Mouse (Mus musculus): ENCODE data around the gene Cc2d1b. TPM values are rescaled to one million over a fixed set of nuclear protein-coding genes. Genes with fewer than 3 reads are reported as not detected.

Gene Cc2d1b
- polyA plus RNA-seq (2012; rRNA removed) (53.4 and 56.2 TPM in 2 replicates), polyA plus RNA-seq (2014; fragmentation: Nextera tagmentation; extraction: Ambion mirVana) (28.9 and 32.4 TPM in 2 replicates)

DNA sequence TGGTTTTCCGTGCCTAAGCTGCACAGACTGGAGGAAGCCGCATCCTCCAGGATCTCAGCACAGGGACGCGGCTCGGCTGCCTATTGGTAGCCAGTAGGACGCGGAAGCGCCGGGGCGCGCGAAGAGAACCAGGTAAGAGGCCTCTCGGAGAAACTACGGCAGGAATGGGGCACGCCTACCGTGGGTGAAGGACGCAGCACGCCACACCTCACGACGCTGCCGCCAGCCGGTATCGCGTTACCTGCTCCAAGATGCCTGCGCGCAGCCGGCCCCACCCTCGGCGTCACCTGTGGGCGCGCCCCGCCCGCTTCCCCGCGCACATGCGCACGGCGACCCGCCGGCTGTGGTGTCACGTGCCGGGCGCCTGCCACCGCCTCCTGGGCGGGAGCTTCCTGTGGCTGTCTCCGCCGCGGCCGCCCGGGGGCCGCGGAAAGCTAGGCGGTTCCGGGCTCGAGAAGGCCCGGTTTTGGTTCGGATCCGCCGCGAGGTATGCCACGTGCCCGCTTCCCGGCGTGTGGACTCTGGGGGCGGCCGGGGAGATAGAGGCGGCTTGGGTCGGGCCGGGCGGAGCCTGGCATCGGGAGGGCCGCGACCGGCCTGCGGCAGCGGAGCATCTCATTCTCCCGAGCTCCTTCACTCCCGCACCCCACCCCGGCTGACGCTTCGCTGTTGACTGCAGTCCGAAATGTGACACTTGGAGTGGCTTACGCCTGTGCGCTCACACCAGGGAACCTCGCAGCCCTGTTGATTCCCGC lies at the start of gene Cc2d1b:
TSS of gene Cc2d1b (plus strand) at position 354 of the 755 bp plus-strand sequence.
- no peaks in the 10 kb centered on the region for H3K27me3 ChIP-seq (ENCODE audit: control insufficient read depth, insufficient read depth, low read length)
- H3K36me3 ChIP-seq (ENCODE audit: control insufficient read depth, insufficient read depth, low read length), result peaks cover 12% of the 10 kb centered on the region
- peak within 1 kb of the TSS; percentile 87 for H3K9ac ChIP-seq (ENCODE audit: low read depth, low read length, severe bottlenecking)
- peaks cover 12% of the 10 kb centered on the region for H3K4me1 ChIP-seq (ENCODE audit: control insufficient read depth, insufficient read depth, low read length)
- H3K4me2 ChIP-seq (replicated peaks; ENCODE audit: low read depth, low read length, severe bottlenecking), result peak within 1 kb of the TSS; percentile 83
- H3K4me3 ChIP-seq (replicated peaks; ENCODE audit: low read length), result peak within 1 kb of the TSS; percentile 74
- DNase-seq (ENCODE audit: low spot score) (peak; percentile 89), ATAC-seq (ENCODE audit: low FRiP score, low read depth) (peak; percentile 95)
- no peaks in the 10 kb centered on the region for H3K9me3 ChIP-seq (ENCODE audit: control insufficient read depth, low read length)
- TF ChIP-seq POLR2A (IDR thresholded peaks at IDR 0.05; ENCODE audit: borderline replicate concordance, extremely low read depth, insufficient read depth, insufficient read length), result peak; percentile 81; the same call in 1 of the 2 replicates
- peak within 1 kb of the TSS; percentile 92 for H3K27ac ChIP-seq (replicated peaks; ENCODE audit: low read depth, low read length)
- WGBS, result under 1% methylated on average over 50 of the region's 86 CpGs

- H3K9me3 ChIP-seq (ENCODE audit: control insufficient read depth, low read length), result no peaks in the 10 kb centered on the region
- no peak overlapping the region for H3K4me2 ChIP-seq (replicated peaks; ENCODE audit: low read depth, low read length, severe bottlenecking)
- H3K27me3 ChIP-seq (ENCODE audit: control insufficient read depth, insufficient read depth, low read length), result no peaks in the 10 kb centered on the region
- H3K36me3 ChIP-seq (ENCODE audit: control insufficient read depth, insufficient read depth, low read length), result peaks cover 66% of the 10 kb centered on the region
- no peak for ATAC-seq (ENCODE audit: low FRiP score, low read depth)
- DNase-seq (ENCODE audit: low spot score), result no peak
- WGBS, result 93% methylated on average over 3 of the region's 3 CpGs
- peaks cover 2% of the 10 kb centered on the region for H3K4me1 ChIP-seq (ENCODE audit: control insufficient read depth, insufficient read depth, low read length)
- no peak for TF ChIP-seq POLR2A (IDR thresholded peaks at IDR 0.05; ENCODE audit: borderline replicate concordance, extremely low read depth, insufficient read depth, insufficient read length)
- H3K9ac ChIP-seq (ENCODE audit: low read depth, low read length, severe bottlenecking), result no peak overlapping the region
- H3K4me3 ChIP-seq (replicated peaks; ENCODE audit: low read length), result no peak overlapping the region
- no peak overlapping the region for H3K27ac ChIP-seq (replicated peaks; ENCODE audit: low read depth, low read length)
These were observed 47.1 kb upstream of the Cc2d1b start for GRCm38 (mm10) chr4:108572644-108573043.

GRCm38 (mm10) chr4:108578840-108579742 lies 40.6 kb upstream of the Cc2d1b start, which contains the start of the genes Prpf38a and Orc1:
Gene Prpf38a, minus strand, starts transcription at chr4:108579336.
Gene Orc1, plus strand, starts transcription at chr4:108579423.
- no peaks in the 10 kb centered on the region for H3K27me3 ChIP-seq (ENCODE audit: control insufficient read depth, insufficient read depth, low read length)
- H3K4me3 ChIP-seq (replicated peaks; ENCODE audit: low read length), result peak within 1 kb of the TSS; percentile 55
- DNase-seq (ENCODE audit: low spot score) (peak; percentile 99), ATAC-seq (ENCODE audit: low FRiP score, low read depth) (peak; percentile 99)
- peak within 1 kb of the TSS; percentile 59 for H3K9ac ChIP-seq (ENCODE audit: low read depth, low read length, severe bottlenecking)
- WGBS, result under 1% methylated on average over 63 of the region's 64 CpGs
- no peak for TF ChIP-seq POLR2A (IDR thresholded peaks at IDR 0.05; ENCODE audit: borderline replicate concordance, extremely low read depth, insufficient read depth, insufficient read length)
- peaks cover 20% of the 10 kb centered on the region for H3K36me3 ChIP-seq (ENCODE audit: control insufficient read depth, insufficient read depth, low read length)
- no peaks in the 10 kb centered on the region for H3K9me3 ChIP-seq (ENCODE audit: control insufficient read depth, low read length)
- H3K27ac ChIP-seq (replicated peaks; ENCODE audit: low read depth, low read length), result peak within 1 kb of the TSS; percentile 58
- peak within 1 kb of the TSS; percentile 91 for H3K4me2 ChIP-seq (replicated peaks; ENCODE audit: low read depth, low read length, severe bottlenecking)
- H3K4me1 ChIP-seq (ENCODE audit: control insufficient read depth, insufficient read depth, low read length), result peaks cover 12% of the 10 kb centered on the region

DNA sequence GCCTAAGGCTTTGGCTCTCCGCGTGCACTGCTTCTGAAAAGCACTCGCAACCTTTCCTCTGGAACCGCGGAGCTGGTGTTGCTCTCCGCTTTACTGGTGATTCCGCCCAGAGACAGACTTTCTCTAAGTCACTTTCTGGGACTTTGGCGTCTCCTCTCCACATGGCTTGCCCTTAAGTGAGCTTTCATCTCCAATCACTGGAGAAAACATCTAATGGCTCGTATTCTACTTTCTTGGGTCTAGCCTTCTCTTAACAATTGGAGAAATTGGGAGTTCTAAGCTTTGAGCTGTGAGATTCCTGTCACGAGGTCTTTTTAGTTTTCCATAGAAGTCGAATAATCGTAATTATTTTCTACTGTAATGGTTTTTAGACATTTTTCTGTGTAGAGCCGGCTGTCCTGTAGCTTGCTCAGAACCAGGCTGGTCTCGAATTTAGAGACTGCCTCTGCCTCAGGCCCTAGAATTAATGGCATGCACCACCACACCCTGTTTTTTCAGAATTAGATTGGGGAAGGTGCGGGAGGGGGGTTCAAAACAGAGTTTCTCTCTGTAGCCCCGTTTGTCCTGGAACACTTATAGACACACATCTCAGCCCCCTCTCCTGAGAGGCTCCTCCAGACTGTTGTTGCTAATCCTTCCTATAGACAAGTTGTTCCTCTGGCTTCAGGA lies 39.9 kb upstream of the Cc2d1b start:
- Histone ChIP-seq H3K4me1 (ENCODE audit: control insufficient read depth, insufficient read depth, low read length) (peaks cover 12% of the 10 kb centered on the region), H3K27me3 (ENCODE audit: control insufficient read depth, insufficient read depth, low read length) (no peaks in the 10 kb centered on the region), H3K9ac (ENCODE audit: low read depth, low read length, severe bottlenecking) (peak overlapping the region; percentile 59), H3K36me3 (ENCODE audit: control insufficient read depth, insufficient read depth, low read length) (peaks cover 14% of the 10 kb centered on the region), H3K9me3 (ENCODE audit: control insufficient read depth, low read length) (no peaks in the 10 kb centered on the region), H3K4me2 (replicated peaks; ENCODE audit: low read depth, low read length, severe bottlenecking) (peak overlapping the region; percentile 91), H3K27ac (replicated peaks; ENCODE audit: low read depth, low read length) (peak overlapping the region; percentile 58; the same call in 1 of the 2 replicates), H3K4me3 (replicated peaks; ENCODE audit: low read length) (peak overlapping the region; percentile 55)
- no peak for ATAC-seq (ENCODE audit: low FRiP score, low read depth)
- DNase-seq (ENCODE audit: low spot score), result peak; percentile 4
- no peak for TF ChIP-seq POLR2A (IDR thresholded peaks at IDR 0.05; ENCODE audit: borderline replicate concordance, extremely low read depth, insufficient read depth, insufficient read length)
- 2% methylated on average over 16 of the region's 16 CpGs for WGBS
